Mouse (Mus musculus) heart, adult 18-20 months (tissue): Measurements from ENCODE around the gene Prickle1. TPM values are rescaled to one million over a fixed set of nuclear protein-coding genes. Genes with fewer than 3 reads are reported as not detected.

Source experiments
- DNase-seq, 2 experiments: peaks; one replicate each; pipeline ENCODE4 v3.0.0; 2021 to 2022; ENCODE audit warnings: mixed read lengths in 1 of 2
- total RNA-seq, 2 experiments: library from RNA; stranded (reverse); gene quantifications; 2 replicates each; pipeline ENCODE4 v1.2.3; 2021

Gene Prickle1
- total RNA-seq, 2 experiments from 2014 or later, result 9.1 to 9.5 TPM

GRCm38 (mm10) chr15:93594888-93595698, 598 bp downstream of the Prickle1 start:
- peak; percentile 51 to 72 for DNase-seq

DNA sequence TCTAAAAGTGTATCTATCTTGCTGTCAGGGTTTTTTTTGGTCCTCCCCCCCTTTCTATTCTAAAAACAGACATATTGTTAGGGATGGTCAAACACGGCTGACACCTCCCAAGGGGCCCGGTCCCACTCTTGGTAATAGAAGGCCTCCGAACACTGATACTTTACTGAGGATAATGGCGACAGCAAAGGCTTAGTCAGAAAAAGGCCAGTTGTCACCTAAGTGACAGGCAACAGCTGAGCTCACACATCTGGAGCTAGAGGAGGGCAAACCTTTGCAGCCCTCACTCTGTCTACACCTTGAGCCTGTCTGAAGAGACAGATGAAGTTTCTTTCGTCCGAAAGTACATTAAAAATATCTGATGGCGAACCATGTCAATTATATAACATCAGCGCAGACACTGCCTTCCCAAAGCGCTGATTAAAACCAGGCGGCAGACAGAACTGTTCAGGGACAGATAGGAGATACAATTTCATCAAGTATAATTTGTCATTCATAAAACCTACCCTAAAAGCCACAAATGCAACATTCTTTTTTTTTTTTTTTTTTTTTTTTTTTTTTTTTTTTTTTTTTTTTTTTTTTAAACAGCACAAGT, 1.3 kb downstream of the Prickle1 start:
- DNase-seq, result peak in 1 of 2 experiments; percentile 32

DNA sequence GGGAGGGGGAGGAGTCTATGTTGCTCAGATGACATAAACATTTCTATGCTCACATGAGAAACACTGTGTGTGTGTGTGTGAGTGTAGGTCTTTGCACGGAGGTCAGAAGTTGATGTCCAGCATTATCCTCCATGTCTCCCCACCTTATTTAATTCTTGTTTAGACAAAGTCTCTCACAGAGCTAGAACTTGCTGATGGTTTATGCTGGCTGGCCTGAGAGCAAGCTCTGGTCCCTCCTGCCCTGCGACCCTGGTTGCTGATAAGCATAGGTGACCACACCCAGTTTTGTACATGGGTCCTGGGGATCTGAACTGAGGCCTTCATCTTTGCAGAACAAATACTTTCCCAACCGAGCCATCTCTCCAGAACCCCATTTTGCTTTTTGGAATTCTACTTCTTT, 3.1 kb downstream of the Prickle1 start:
- DNase-seq, result no peak

DNA sequence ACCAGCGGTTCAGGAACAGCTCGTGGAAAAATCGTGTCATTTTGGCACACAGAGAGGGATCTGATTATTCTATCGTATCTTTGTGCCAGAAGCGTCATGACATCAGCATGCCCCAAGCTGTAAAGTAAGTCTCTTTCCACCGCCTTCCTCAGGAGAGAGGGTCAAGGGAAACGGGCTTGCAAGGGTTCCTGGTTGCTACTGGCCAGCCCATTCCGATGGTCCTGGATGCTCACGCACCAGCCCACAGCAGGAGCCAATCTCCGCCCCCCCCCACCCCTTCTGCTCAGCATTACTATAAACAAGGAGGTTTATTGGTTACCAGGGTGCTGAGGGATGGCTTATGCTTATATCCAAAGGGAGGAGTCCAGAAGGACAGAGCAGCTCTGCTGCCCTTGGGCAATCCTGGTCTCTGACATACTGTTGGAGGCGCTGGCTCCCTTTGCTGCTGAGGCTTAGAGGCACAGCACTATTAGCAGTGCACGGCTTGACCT, 3.8 kb downstream of the Prickle1 start:
- peak; percentile 43 to 47 for DNase-seq

GRCm38 (mm10) chr15:93591371-93591770, 4.3 kb downstream of the Prickle1 start:
- peak in 1 of 2 experiments; percentile 33 for DNase-seq

DNA sequence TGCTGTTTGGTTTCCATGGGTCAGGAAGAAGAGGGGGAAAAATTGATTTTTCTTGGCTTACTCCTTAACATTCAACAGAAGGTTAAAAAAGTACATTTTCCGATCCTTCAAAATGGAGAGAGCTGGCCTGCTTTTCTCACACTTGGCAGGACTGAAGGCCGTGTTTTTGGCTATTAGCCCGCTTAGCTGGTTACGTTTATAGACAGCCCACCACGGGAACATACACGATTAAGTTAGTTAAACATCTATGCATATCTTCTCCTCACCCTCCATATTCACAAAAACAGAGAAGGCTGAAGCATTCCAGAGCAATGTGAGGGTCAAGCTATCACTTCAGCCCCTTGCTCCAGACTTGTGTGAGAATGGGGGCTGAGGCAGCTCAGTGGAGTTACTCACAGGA, 7.3 kb downstream of the Prickle1 start:
- no peak for DNase-seq

DNA sequence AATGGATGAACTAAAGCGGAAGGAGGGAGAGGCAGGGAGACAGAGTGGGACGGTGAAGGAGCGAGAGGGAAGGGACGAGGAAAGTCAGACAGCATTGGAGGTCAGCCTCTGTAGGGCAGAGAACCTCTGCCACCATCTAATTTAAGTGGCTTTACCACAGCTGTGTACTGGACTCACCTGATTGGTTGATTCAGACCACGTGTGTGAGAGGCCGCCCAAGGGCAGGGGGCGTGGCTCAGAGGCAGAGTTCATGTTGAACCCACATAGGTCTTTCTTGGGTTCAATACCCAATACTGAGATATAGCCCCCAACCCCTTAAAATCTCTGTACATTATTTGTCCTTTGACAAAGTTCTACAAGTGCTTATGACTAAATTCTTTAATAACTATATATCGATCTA, 8.0 kb downstream of the Prickle1 start:
- DNase-seq, result no peak

- no peak for DNase-seq
Measured at GRCm38 (mm10) chr15:93583051-93583450, 12.6 kb downstream of the Prickle1 start.

- no peak for DNase-seq
Measured at GRCm38 (mm10) chr15:93581736-93582135, 14.0 kb downstream of the Prickle1 start.

- no peak for DNase-seq
Measured at GRCm38 (mm10) chr15:93579899-93580298, 15.8 kb downstream of the Prickle1 start.

DNA sequence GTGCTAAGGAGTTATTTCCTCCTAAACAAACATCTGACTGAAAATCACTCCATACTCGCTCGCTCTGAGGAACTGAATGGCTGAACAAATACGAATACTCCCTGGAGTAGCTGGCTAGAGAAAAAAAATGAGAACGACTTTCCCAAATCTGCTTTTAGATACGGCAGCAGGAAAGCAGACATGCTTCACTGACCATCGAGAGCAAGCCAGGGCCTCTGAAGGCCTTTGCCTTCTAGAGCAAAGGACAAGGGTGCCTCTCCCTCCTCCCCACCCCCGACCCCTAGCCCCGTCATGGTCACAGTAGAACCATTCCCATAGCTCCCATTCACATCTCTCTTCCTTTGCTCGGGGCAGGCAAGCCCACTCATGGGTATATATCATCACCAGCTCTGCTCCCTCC, 16.6 kb downstream of the Prickle1 start:
- DNase-seq, result no peak

GRCm38 (mm10) chr15:93576361-93576760, 19.3 kb downstream of the Prickle1 start:
- DNase-seq, result no peak

- peak; percentile 88 to 94 for DNase-seq
Measured at GRCm38 (mm10) chr15:93575884-93576283, 19.8 kb downstream of the Prickle1 start.

DNA sequence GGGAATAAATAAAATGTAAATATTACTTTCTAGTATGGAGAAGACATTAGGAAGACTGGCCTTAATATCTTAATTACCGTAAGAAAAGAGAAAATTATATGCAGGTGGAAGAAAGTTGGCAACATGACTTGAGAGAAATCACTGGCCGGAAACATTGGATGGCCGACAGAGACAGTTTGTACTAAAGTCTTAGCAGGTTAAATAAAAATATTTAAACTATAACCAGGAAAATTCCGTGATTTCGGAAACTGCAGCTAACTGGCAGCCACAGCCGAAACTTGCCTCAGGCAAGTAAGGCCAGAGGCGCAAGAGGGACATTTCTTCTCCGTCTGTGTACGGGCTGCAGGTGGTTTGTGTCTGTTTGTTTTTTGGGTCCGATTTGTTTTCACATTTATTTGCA, 22.8 kb downstream of the Prickle1 start:
- DNase-seq, result no peak

DNA sequence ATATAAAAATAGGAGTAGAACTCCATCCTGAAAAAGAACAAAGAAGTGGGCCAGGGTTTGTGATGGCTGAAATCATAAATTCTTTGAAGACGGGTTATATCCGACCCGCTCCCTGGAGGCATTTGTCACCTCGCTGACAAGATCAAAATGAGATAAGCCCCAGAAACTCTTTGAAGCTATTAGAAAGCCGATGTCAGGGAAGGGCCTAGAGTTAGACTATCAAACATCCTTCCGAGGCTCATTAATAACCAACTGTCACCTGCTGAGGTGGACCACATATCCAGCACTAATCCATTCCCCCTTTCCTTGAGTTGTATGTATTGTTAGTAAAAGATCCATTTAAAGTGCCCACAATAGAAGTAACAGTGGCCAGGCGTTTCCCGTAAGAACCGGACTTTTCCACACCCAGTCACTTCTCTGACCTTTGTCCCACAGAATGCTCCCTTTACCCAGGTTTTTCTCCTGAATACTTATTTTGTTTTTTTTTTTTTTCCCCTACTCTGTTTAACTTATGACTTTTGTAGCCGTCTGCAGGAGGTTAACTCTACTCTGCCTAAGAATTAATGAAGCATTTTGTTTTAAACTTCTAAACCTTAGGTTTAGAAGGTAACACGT, 24.7 kb downstream of the Prickle1 start:
- no peak for DNase-seq

- no peak for DNase-seq
Measured at GRCm38 (mm10) chr15:93568911-93569310, 26.8 kb downstream of the Prickle1 start.

DNA sequence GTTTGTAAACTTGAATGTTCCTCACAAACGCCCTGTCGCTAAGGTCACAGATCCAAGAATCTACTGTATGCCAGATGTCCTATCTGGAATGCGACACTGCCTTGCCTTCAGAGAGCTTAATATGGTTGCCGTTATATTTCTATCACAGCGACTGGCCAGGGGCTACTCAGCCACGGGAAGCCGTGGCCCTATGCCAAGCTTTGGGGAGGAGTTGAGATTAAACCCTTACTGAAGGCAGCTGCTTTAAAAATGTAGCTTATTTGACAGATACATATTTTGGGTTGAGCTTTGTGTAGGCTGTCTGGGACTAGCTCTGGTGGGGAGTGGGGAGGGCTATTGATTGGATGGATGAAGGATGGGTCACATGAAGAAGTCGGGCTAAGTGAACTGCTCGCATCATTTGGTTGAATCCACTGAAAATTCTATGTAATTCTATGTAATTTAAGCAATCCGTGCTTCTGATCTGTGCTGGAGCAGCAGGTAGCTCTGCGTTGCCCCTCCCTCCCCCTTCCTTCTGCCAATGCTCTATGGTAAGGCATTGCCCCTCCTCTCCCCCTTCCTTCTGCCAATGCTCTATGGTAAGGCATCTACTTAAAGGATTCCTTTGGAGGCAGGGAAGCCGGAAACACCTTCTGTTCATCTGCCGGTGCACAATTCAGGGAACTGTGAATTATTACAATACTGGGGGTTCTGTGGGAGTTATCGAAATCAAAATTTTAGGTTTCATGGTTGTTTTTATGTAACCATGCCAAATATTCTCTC, 28.0 kb downstream of the Prickle1 start:
- peak; percentile 24 to 58 for DNase-seq

- no peak for DNase-seq
Measured at GRCm38 (mm10) chr15:93563491-93563890, 32.2 kb downstream of the Prickle1 start.

DNA sequence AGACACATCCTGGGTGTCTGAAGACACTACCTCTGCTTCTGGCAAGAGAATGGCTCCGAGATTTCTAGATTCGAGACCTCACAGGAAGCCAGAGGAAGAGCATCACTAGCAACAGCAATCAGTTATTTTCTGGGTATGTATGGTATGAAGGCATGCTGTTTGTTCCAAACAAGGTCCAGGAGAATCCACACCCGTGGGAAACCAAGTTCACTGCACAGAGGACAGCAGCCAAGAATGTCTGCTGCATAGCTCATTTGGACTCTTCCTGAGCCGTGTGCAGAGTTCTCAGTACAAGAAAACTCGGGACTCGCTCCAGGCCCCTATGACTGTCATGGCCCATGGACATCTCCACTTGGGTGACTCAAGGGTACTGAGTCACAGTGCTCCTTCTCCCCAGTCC, 34.2 kb downstream of the Prickle1 start:
- DNase-seq, result no peak

- no peak for DNase-seq
Measured at GRCm38 (mm10) chr15:93558421-93558820, 37.3 kb downstream of the Prickle1 start.

DNA sequence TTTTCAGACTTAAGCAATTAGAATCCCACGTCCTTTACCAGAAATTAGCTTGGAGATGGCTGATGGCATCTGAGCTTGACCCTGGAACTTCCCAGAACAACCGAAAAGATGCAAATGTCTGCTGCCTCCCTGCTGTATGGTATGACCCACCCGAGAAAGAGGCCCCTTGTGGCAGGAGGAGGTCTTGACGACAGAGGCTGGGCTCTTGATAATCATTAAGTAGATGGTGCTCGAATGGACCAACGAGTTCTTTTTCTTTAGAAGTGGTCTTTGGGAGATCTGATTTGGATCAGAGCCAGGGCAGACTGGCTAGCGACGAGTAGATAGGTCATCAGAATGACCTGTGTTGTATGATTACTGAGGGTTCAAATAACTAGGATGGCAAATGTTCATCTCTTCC, 40.0 kb downstream of the Prickle1 start:
- DNase-seq, result no peak

DNA sequence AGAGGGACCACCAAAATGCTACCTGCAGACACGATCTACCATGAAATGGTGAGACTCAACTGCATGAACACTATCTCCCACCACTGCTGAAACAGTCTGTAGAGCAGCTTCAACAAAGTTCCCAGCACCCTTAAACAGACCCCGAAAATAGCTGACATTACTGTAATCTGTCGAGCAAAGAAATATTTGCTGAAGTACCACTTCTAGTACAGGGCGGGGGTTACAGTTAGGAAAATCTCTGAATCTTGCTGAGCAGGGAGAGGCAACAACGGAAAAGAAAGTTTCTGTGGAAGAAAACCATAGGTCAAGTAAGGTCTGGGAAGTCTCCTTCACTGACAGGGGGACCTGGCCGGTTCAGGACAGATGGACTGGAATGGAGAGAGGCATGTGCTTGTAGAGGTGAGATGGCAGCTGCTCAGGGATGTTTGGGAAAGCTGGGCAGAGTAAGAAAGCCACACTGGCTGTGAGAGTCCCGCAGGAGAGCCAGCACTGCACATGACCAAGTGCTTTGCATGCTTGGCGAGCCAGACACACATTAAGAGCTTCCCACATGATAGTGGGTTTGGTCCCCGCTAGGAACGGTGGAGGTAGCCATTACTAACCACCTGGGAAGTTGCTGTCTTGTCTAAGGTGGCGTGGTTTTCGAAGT, 41.4 kb downstream of the Prickle1 start:
- DNase-seq, result peak; percentile 36 to 47
